ENCODE assay signal across 19 mouse cellular contexts in the genomic region with DNA sequence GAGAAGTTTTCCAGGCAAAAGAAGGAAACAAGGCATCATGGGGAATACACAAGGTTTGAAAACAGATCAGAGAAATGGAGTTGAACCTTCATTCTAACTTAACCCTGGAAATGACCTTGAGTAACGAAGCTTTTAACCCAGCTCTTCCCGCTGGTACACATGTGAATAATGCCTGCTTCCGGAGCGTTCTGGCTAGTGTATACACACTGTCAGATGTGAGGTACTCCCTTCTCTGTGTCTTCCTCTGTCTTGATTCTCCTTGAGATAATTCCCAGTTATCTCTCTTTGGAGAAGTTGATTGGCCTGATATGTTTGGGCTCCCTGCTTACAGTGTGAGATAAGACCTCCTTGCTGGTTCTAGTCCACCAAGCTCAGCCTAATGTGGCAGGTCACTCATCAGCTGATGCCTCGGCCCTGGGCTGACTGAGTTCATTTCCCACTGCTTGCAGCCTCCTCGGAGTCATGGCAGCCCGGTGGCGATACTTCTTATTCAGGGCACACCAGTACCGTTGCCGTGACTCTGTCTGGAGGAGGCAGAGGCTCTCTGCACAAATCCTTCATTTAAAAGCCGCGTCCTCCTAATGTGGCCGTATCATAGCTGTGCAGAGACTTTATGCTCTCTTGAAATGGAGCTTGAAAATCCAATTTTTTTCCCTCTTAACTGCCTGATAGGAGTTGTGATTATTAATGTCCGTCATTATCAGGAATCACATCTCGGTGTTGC.
DNase-seq lines count a peak whose midpoint lies in the region; ATAC-seq and TF ChIP-seq lines count a peak whose summit lies in the region.
"Had no signal": no experiment of that assay in that cellular context is flagged by ENCODE, and none has a peak within 500 bp of the region (broad histone marks: within the 10 kb centered on the region; RNA-seq: fewer than 3 reads in every experiment).

No protein-coding gene starts in this region.

- H3K9me3 ChIP-seq in hindbrain, embryonic 14.5 days (ENCODE audit: control insufficient read depth, low read length), result no peaks in the 10 kb centered on the region
- no peaks in the 10 kb centered on the region for H3K9me3 ChIP-seq in hindbrain, embryonic 16.5 days (ENCODE audit: control insufficient read depth, low read length)
- no peaks in the 10 kb centered on the region for H3K9me3 ChIP-seq in lung, embryonic 16.5 days (ENCODE audit: control insufficient read depth, low read length)
- H3K9me3 ChIP-seq: embryonic facial prominence, embryonic 12.5 days; heart, embryonic 13.5 days; intestine, embryonic 15.5 days; neural tube, embryonic 15.5 days had no signal

- H3K27ac ChIP-seq in hindbrain, embryonic 14.5 days, result no peak overlapping the region
- H3K27ac ChIP-seq in hindbrain, embryonic 16.5 days (ENCODE audit: low read depth, low read length), result no peak overlapping the region
- peak overlapping the region; percentile 10; the same call in 1 of the 2 replicates for H3K27ac ChIP-seq in lung, embryonic 16.5 days (ENCODE audit: low read length)
- no peak overlapping the region for H3K27ac ChIP-seq in layer of hippocampus, adult 2 months
- H3K27ac ChIP-seq: embryonic facial prominence, embryonic 12.5 days; gastrocnemius, adult 2 months; kidney, postnatal 0 days; liver, embryonic 14.5 days; neural tube, embryonic 15.5 days had no signal

- peak; percentile 24; the same call in 1 of the 2 replicates for ATAC-seq in hindbrain, embryonic 14.5 days (ENCODE audit: low FRiP score)
- no peak for ATAC-seq in hindbrain, embryonic 16.5 days
- peak; percentile 23; the same call in 1 of the 2 replicates for ATAC-seq in lung, embryonic 16.5 days (ENCODE audit: low read depth)

- H3K36me3 ChIP-seq in hindbrain, embryonic 14.5 days (replicated peaks; ENCODE audit: control insufficient read depth, insufficient read depth), result no peaks in the 10 kb centered on the region
- no peaks in the 10 kb centered on the region for H3K36me3 ChIP-seq in hindbrain, embryonic 16.5 days (ENCODE audit: control insufficient read depth, insufficient read depth, low read length)
- peaks cover 30% of the 10 kb centered on the region for H3K36me3 ChIP-seq in lung, embryonic 16.5 days (ENCODE audit: control insufficient read depth, insufficient read depth, low read length)
- H3K36me3 ChIP-seq: neural tube, embryonic 15.5 days had no signal

- H3K4me3 ChIP-seq in hindbrain, embryonic 14.5 days (replicated peaks; ENCODE audit: low read length), result no peak overlapping the region
- no peak overlapping the region for H3K4me3 ChIP-seq in hindbrain, embryonic 16.5 days (ENCODE audit: low read length)
- H3K4me3 ChIP-seq in lung, embryonic 16.5 days (ENCODE audit: low read length), result no peak overlapping the region
- no peak overlapping the region for H3K4me3 ChIP-seq in layer of hippocampus, adult 2 months
- H3K4me3 ChIP-seq: embryonic facial prominence, embryonic 12.5 days; gastrocnemius, adult 2 months; heart, embryonic 13.5 days; intestine, embryonic 15.5 days; neural tube, embryonic 15.5 days had no signal

- 71% methylated on average over 15 of the region's 15 CpGs for WGBS in hindbrain, embryonic 14.5 days
- WGBS in hindbrain, embryonic 16.5 days, result 71% methylated on average over 15 of the region's 15 CpGs
- WGBS in lung, embryonic 16.5 days, result 79% methylated on average over 15 of the region's 15 CpGs

- DNase-seq in hindbrain, embryonic 14.5 days (ENCODE audit: low spot score), result no peak
- DNase-seq in lung, adult 18-20 months, result no peak
- DNase-seq in R1 (ENCODE audit: low read depth, low spot score), result peak; percentile 46
- peak; percentile 15 for DNase-seq in brain, adult 2 months (ENCODE audit: low read depth, low spot score)
- no peak for DNase-seq in layer of hippocampus, adult 2 months (ENCODE audit: low spot score in 2 of 2)
- DNase-seq: adrenal gland, adult 8-10 months; cerebellum, postnatal 10 days; gastrocnemius, adult 2 months; right cerebral cortex, postnatal 14 days; spleen, adult 18-20 months; thymus, postnatal 25 days had no signal

- peaks cover 17% of the 10 kb centered on the region for H3K4me1 ChIP-seq in hindbrain, embryonic 14.5 days (replicated peaks; ENCODE audit: control insufficient read depth, insufficient read depth, low read length)
- H3K4me1 ChIP-seq in hindbrain, embryonic 16.5 days (ENCODE audit: control insufficient read depth, insufficient read depth, low read depth, low read length), result peaks cover 18% of the 10 kb centered on the region
- no peaks in the 10 kb centered on the region for H3K4me1 ChIP-seq in lung, embryonic 16.5 days (replicated peaks; ENCODE audit: control insufficient read depth, insufficient read depth, low read length)
- H3K4me1 ChIP-seq: heart, embryonic 13.5 days; intestine, embryonic 15.5 days had no signal

- no peaks in the 10 kb centered on the region for H3K27me3 ChIP-seq in hindbrain, embryonic 14.5 days (ENCODE audit: control insufficient read depth, insufficient read depth, low read length)
- H3K27me3 ChIP-seq in hindbrain, embryonic 16.5 days (replicated peaks; ENCODE audit: control insufficient read depth, insufficient read depth, low read length), result no peaks in the 10 kb centered on the region
- H3K27me3 ChIP-seq in lung, embryonic 16.5 days (ENCODE audit: control insufficient read depth, insufficient read depth, low read depth, low read length), result no peaks in the 10 kb centered on the region
- H3K27me3 ChIP-seq: embryonic facial prominence, embryonic 12.5 days; heart, embryonic 13.5 days; intestine, embryonic 15.5 days; neural tube, embryonic 15.5 days had no signal

- H3K4me2 ChIP-seq in hindbrain, embryonic 14.5 days (replicated peaks), result no peak overlapping the region
- H3K4me2 ChIP-seq in hindbrain, embryonic 16.5 days (ENCODE audit: low read length), result no peak overlapping the region
- no peak overlapping the region for H3K4me2 ChIP-seq in lung, embryonic 16.5 days (ENCODE audit: low read depth, low read length)
- H3K4me2 ChIP-seq: embryonic facial prominence, embryonic 12.5 days; heart, embryonic 13.5 days; intestine, embryonic 15.5 days; neural tube, embryonic 15.5 days had no signal

- TF ChIP-seq CTCF in layer of hippocampus, adult 2 months (conservative IDR thresholded peaks at IDR 0.05), result no peak

- H3K9ac ChIP-seq in hindbrain, embryonic 14.5 days, result no peak overlapping the region
- no peak overlapping the region for H3K9ac ChIP-seq in hindbrain, embryonic 16.5 days (ENCODE audit: low read depth, low read length)
- H3K9ac ChIP-seq in lung, embryonic 16.5 days (ENCODE audit: low read length), result no peak overlapping the region
- H3K9ac ChIP-seq: embryonic facial prominence, embryonic 12.5 days; heart, embryonic 13.5 days; intestine, embryonic 15.5 days; liver, embryonic 14.5 days; neural tube, embryonic 15.5 days had no signal

Comparison
In these comparisons a context has a peak if more than half of its experiments do, and no peak if none do; other contexts are left out.
1. DNase-seq: peak in R1 (single experiment) and brain, adult 2 months (single experiment); none in hindbrain, embryonic 14.5 days (single experiment), lung, adult 18-20 months (0 of 2) and layer of hippocampus, adult 2 months (0 of 2).